Mouse (Mus musculus) midbrain, postnatal 0 days (tissue): Measurements from ENCODE around the gene Dcp1b. TPM values are rescaled to one million over a fixed set of nuclear protein-coding genes. Genes with fewer than 3 reads are reported as not detected.
A peak's percentile ranks its signal among the peaks of the same experiment; 100 is the strongest.

Source experiments
- ATAC-seq: fragments of 200-750 bp; cut with Nextera tagmentation; 2 replicates; pipeline ENCODE4 v1.8.0; 2017; ENCODE audit warnings: moderate number of reproducible peaks, mild to moderate bottlenecking, moderate TSS enrichment, moderate library complexity; ENCODE audit not compliant: low FRiP score
- DNase-seq: peaks from one replicate; pipeline ENCODE4 v3.0.0-alpha.2; 2015; ENCODE audit warnings: low spot score
- H3K27ac ChIP-seq: fragments of 300-500 bp; sonication (generic); 2 replicates; pipeline ENCODE4 v1.5.1; 2014; ENCODE audit warnings: low read depth, mild to moderate bottlenecking, low read length, mixed read lengths
- H3K27me3 ChIP-seq: fragments of 300-500 bp; sonication (generic); 2 replicates; pipeline ENCODE4 v1.6.1; 2014; ENCODE audit warnings: low read length, control low read depth, mixed read lengths; ENCODE audit not compliant: insufficient read depth
- H3K36me3 ChIP-seq: fragments of 300-500 bp; sonication (generic); 2 replicates; pipeline ENCODE4 v1.6.1; 2014; ENCODE audit warnings: low read length, control low read depth, mixed read lengths; ENCODE audit not compliant: insufficient read depth
- H3K4me1 ChIP-seq: fragments of 300-500 bp; sonication (generic); 2 replicates; pipeline ENCODE4 v1.6.1; 2014; ENCODE audit warnings: mild to moderate bottlenecking, control low read depth, antibody characterized with exemption, low read length, mixed read lengths; ENCODE audit not compliant: insufficient read depth
- H3K4me2 ChIP-seq: fragments of 300-500 bp; sonication (generic); 2 replicates; pipeline ENCODE4 v1.6.1; 2014; ENCODE audit warnings: low read depth, mild to moderate bottlenecking, low read length, mixed read lengths; ENCODE audit not compliant: poor library complexity, severe bottlenecking
- H3K4me3 ChIP-seq: fragments of 300-500 bp; sonication (generic); 2 replicates; pipeline ENCODE4 v1.5.1; 2014; ENCODE audit warnings: low read depth, mild to moderate bottlenecking, low read length, moderate library complexity
- H3K9ac ChIP-seq: fragments of 300-500 bp; sonication (generic); replicated peaks from 2 replicates; pipeline ENCODE4 v1.6.1; 2014; ENCODE audit warnings: mild to moderate bottlenecking, low read length, moderate library complexity, mixed read lengths; ENCODE audit not compliant: poor library complexity, severe bottlenecking
- H3K9me3 ChIP-seq: fragments of 300-500 bp; sonication (generic); 2 replicates; pipeline ENCODE4 v1.6.1; 2016; ENCODE audit warnings: low read length, control low read depth
- CTCF ChIP-seq: IDR thresholded peaks from 2 replicates; pipeline ENCODE4 v1.5.1; 2016; ENCODE audit warnings: antibody characterized with exemption, mild to moderate bottlenecking
- WGBS: fragments of 180-500 bp; shearing (Covaris S2); extraction: QIAGEN DNeasy Blood & Tissue Kit; methylation state at CpG from one replicate; pipeline ENCODE4 v1.1.7; 2014; 5-methylcytosine and 5-hydroxymethylcytosine counted together
- polyA plus RNA-seq: library from polyadenylated mRNA; unstranded; fragments of >200 nt; fragmentation: Nextera tagmentation; extraction: Ambion mirVana; gene quantifications from 2 replicates; pipeline ENCODE4 v1.2.1, GENCODE M21; 2015
- total RNA-seq: library from RNA; depleted of rRNA; stranded (reverse); fragments of >200 nt; gene quantifications from 2 replicates; pipeline ENCODE4 v1.2.3, GENCODE M21; 2014

The Dcp1b gene
- total and polyA plus RNA-seq, 2 experiments from 2014 or later: 11.7 to 22.6 TPM

GRCm38 (mm10) chr6:119176103-119176502 is 1.1 kb downstream of the Dcp1b start:
- Histone ChIP-seq H3K4me1 (peaks cover 9% of the 10 kb centered on the region; the same call in 1 of the 2 replicates), H3K9me3 (no peaks in the 10 kb centered on the region), H3K27ac (no peak overlapping the region), H3K4me3 (peak overlapping the region; percentile 96), H3K27me3 (no peaks in the 10 kb centered on the region), H3K36me3 (no peaks in the 10 kb centered on the region), H3K4me2 (peak overlapping the region; percentile 59), H3K9ac (peak overlapping the region; percentile 83; the same call in 1 of the 2 replicates)
- WGBS: 65% methylated on average over 7 of the region's 7 CpGs
- no peak for ATAC-seq
- DNase-seq: no peak
- TF ChIP-seq CTCF: no peak

GRCm38 (mm10) chr6:119177101-119177500 is 2.0 kb downstream of the Dcp1b start:
- H3K9ac ChIP-seq: no peak overlapping the region
- no peaks in the 10 kb centered on the region for H3K27me3 ChIP-seq
- H3K4me1 ChIP-seq: peaks cover 9% of the 10 kb centered on the region; the same call in 1 of the 2 replicates
- DNase-seq (peak; percentile 8), ATAC-seq (no peak)
- 47% methylated on average over 8 of the region's 8 CpGs for WGBS
- no peak overlapping the region for H3K4me3 ChIP-seq
- no peak for TF ChIP-seq CTCF
- 0 out of 2 replicates have a peak overlapping the region, but pooled peaks have one; percentile 9 for H3K4me2 ChIP-seq
- H3K36me3 ChIP-seq: no peaks in the 10 kb centered on the region
- H3K27ac ChIP-seq: no peak overlapping the region
- no peaks in the 10 kb centered on the region for H3K9me3 ChIP-seq

GRCm38 (mm10) chr6:119180188-119180587 is 5.1 kb downstream of the Dcp1b start:
- Histone ChIP-seq H3K27me3 (no peaks in the 10 kb centered on the region), H3K4me3 (no peak overlapping the region), H3K9me3 (no peaks in the 10 kb centered on the region), H3K36me3 (peaks cover 8% of the 10 kb centered on the region; the same call in 1 of the 2 replicates), H3K9ac (no peak overlapping the region), H3K4me2 (no peak overlapping the region), H3K4me1 (peaks cover 9% of the 10 kb centered on the region; the same call in 1 of the 2 replicates), H3K27ac (no peak overlapping the region)
- 86% methylated on average over 2 of the region's 2 CpGs for WGBS
- DNase-seq: no peak
- ATAC-seq: no peak
- no peak for TF ChIP-seq CTCF

DNA sequence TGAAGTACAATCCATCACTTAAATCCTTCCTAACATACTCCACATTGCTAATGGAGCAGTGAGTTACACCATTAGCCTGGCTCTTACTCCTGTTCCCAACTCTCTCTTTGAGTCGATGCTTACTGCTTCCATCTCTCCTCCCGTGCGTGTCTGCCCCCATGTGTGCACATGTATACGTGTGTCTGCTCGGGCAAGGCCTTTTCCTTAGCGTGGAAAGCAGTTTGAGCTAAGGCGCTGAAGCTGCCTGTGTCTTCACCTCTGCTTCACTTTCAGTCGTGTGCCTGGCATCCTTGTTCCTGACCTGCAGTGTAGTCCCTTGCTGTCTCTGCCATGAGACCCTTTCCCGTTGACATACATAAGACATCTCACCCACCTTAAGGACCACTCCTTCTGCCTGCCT is 7.2 kb downstream of the Dcp1b start:
- H3K4me2 ChIP-seq: no peak overlapping the region
- H3K4me3 ChIP-seq: no peak overlapping the region
- H3K4me1 ChIP-seq: no peaks in the 10 kb centered on the region
- H3K9me3 ChIP-seq: no peaks in the 10 kb centered on the region
- H3K36me3 ChIP-seq: peaks cover 8% of the 10 kb centered on the region; the same call in 1 of the 2 replicates
- H3K27me3 ChIP-seq: no peaks in the 10 kb centered on the region
- DNase-seq (no peak), ATAC-seq (no peak)
- 92% methylated on average over 9 of the region's 9 CpGs for WGBS
- no peak overlapping the region for H3K9ac ChIP-seq
- TF ChIP-seq CTCF: no peak
- H3K27ac ChIP-seq: no peak overlapping the region

GRCm38 (mm10) chr6:119183781-119184180 is 8.7 kb downstream of the Dcp1b start:
- no peak for TF ChIP-seq CTCF
- WGBS: 26% methylated on average over 3 of the region's 3 CpGs
- H3K9ac ChIP-seq: no peak overlapping the region
- DNase-seq: no peak
- H3K27ac ChIP-seq: no peak overlapping the region
- H3K36me3 ChIP-seq: peaks cover 10% of the 10 kb centered on the region; the same call in 1 of the 2 replicates
- H3K27me3 ChIP-seq: no peaks in the 10 kb centered on the region
- H3K4me3 ChIP-seq: no peak overlapping the region
- ATAC-seq: no peak
- no peaks in the 10 kb centered on the region for H3K9me3 ChIP-seq
- H3K4me1 ChIP-seq: no peaks in the 10 kb centered on the region
- no peak overlapping the region for H3K4me2 ChIP-seq

GRCm38 (mm10) chr6:119186658-119187057 is 11.6 kb downstream of the Dcp1b start:
- Histone ChIP-seq H3K36me3 (peaks cover 14% of the 10 kb centered on the region; the same call in 1 of the 2 replicates), H3K4me3 (no peak overlapping the region), H3K9ac (no peak overlapping the region), H3K4me2 (no peak overlapping the region), H3K9me3 (no peaks in the 10 kb centered on the region), H3K27ac (no peak overlapping the region), H3K27me3 (no peaks in the 10 kb centered on the region), H3K4me1 (no peaks in the 10 kb centered on the region)
- no peak for ATAC-seq
- peak; percentile 75 for TF ChIP-seq CTCF
- 62% methylated on average over 8 of the region's 8 CpGs for WGBS
- peak; percentile 32 for DNase-seq
